25 mouse cellular contexts compared by ENCODE assay signal in genomic region chr14:60189771-60190170, GRCm38 (mm10). TPM values are rescaled to one million over a fixed set of nuclear protein-coding genes. Genes with fewer than 3 reads are reported as not detected.
DNase-seq lines count a peak whose midpoint lies in the region; ATAC-seq and TF ChIP-seq lines count a peak whose summit lies in the region.
"Had no signal": no experiment of that assay in that cellular context is flagged by ENCODE, and none has a peak within 500 bp of the region (broad histone marks: within the 10 kb centered on the region; RNA-seq: fewer than 3 reads in every experiment).

No protein-coding gene starts in this region.

- no peak overlapping the region for H3K27ac ChIP-seq in forebrain, postnatal 0 days (ENCODE audit: low read depth, low read length)
- no peak overlapping the region for H3K27ac ChIP-seq in forebrain, embryonic 13.5 days
- H3K27ac ChIP-seq in heart, embryonic 14.5 days (replicated peaks in 1 of 2; ENCODE audit: control insufficient read depth in 1 of 2, insufficient read depth in 1 of 2, low read depth in 2 of 2, low read length in 2 of 2) = peak overlapping the region; percentile 73 to 81
- H3K27ac ChIP-seq: forebrain, embryonic 12.5 days; hindbrain, embryonic 13.5 days; kidney, embryonic 15.5 days; limb, embryonic 13.5 days; liver, embryonic 13.5 days; midbrain, embryonic 12.5 days; neural tube, embryonic 15.5 days had no signal

- no peak overlapping the region for H3K4me2 ChIP-seq in forebrain, postnatal 0 days (ENCODE audit: low read depth)
- H3K4me2 ChIP-seq in forebrain, embryonic 13.5 days = no peak overlapping the region
- H3K4me2 ChIP-seq in heart, embryonic 14.5 days (ENCODE audit: low read length) = no peak overlapping the region
- H3K4me2 ChIP-seq: forebrain, embryonic 12.5 days; hindbrain, embryonic 13.5 days; kidney, embryonic 15.5 days; limb, embryonic 13.5 days; liver, embryonic 13.5 days; midbrain, embryonic 12.5 days; neural tube, embryonic 15.5 days had no signal

- no peaks in the 10 kb centered on the region for H3K4me1 ChIP-seq in forebrain, postnatal 0 days (ENCODE audit: insufficient read depth)
- H3K4me1 ChIP-seq in forebrain, embryonic 13.5 days = no peaks in the 10 kb centered on the region
- peaks cover 10 to 22% of the 10 kb centered on the region in 2 experiments for H3K4me1 ChIP-seq in heart, embryonic 14.5 days (ENCODE audit: control insufficient read depth in 2 of 2, insufficient read depth in 2 of 2, low read length in 2 of 2)
- H3K4me1 ChIP-seq: forebrain, embryonic 12.5 days; hindbrain, embryonic 13.5 days; kidney, embryonic 15.5 days; limb, embryonic 13.5 days; liver, embryonic 13.5 days; midbrain, embryonic 12.5 days; neural tube, embryonic 15.5 days had no signal

- no peak overlapping the region for H3K9ac ChIP-seq in forebrain, postnatal 0 days
- H3K9ac ChIP-seq in forebrain, embryonic 13.5 days = no peak overlapping the region
- H3K9ac ChIP-seq in heart, embryonic 14.5 days (ENCODE audit: low read length) = no peak overlapping the region
- H3K9ac ChIP-seq: forebrain, embryonic 12.5 days; hindbrain, embryonic 13.5 days; kidney, embryonic 15.5 days; limb, embryonic 13.5 days; liver, embryonic 13.5 days; midbrain, embryonic 12.5 days; neural tube, embryonic 15.5 days had no signal

- no peak for DNase-seq in forebrain, postnatal 0 days
- DNase-seq in retina, postnatal 1 day = peak; percentile 32
- no peak for DNase-seq in retina, embryonic 14.5 days (ENCODE audit: low spot score)
- peak; percentile 27 for DNase-seq in telencephalon, adult 2 months (ENCODE audit: low read depth, low spot score)
- no peak for DNase-seq in spleen, adult 18-20 months
- DNase-seq: adrenal gland, postnatal 14 days; cerebellum, adult 9-10 months; kidney, adult 11 months; kidney, postnatal 36 days; layer of hippocampus, adult 9-11 months; liver, embryonic 13.5 days; lung, adult 2 months; lung, postnatal 14 days; right cerebral cortex, postnatal 14 days; thymus, postnatal 36 days had no signal

- no peak overlapping the region for H3K4me3 ChIP-seq in forebrain, postnatal 0 days (ENCODE audit: low read depth, low read length)
- no peak overlapping the region for H3K4me3 ChIP-seq in forebrain, embryonic 13.5 days
- H3K4me3 ChIP-seq in heart, embryonic 14.5 days (ENCODE audit: control insufficient read depth in 1 of 2, insufficient read depth in 1 of 2, low read depth in 1 of 2, low read length in 2 of 2) = no peak overlapping the region
- H3K4me3 ChIP-seq: forebrain, embryonic 12.5 days; hindbrain, embryonic 13.5 days; kidney, embryonic 15.5 days; limb, embryonic 13.5 days; liver, embryonic 13.5 days; midbrain, embryonic 12.5 days; neural tube, embryonic 15.5 days had no signal

- H3K27me3 ChIP-seq in forebrain, postnatal 0 days (ENCODE audit: insufficient read depth, low read length) = no peaks in the 10 kb centered on the region
- no peaks in the 10 kb centered on the region for H3K27me3 ChIP-seq in forebrain, embryonic 13.5 days
- no peaks in the 10 kb centered on the region for H3K27me3 ChIP-seq in heart, embryonic 14.5 days (ENCODE audit: control insufficient read depth, insufficient read depth, low read length)
- H3K27me3 ChIP-seq: forebrain, embryonic 12.5 days; hindbrain, embryonic 13.5 days; kidney, embryonic 15.5 days; liver, embryonic 13.5 days; midbrain, embryonic 12.5 days; neural tube, embryonic 15.5 days had no signal

- ATAC-seq in forebrain, postnatal 0 days = peak; percentile 29; the same call in 1 of the 2 replicates
- no peak for ATAC-seq in forebrain, embryonic 13.5 days
- ATAC-seq in heart, embryonic 14.5 days (ENCODE audit: insufficient number of reproducible peaks, insufficient read depth, low FRiP score, low read depth) = peak; percentile 71
- ATAC-seq in activated CD4-positive, CD25-positive, alpha-beta regulatory T cell, adult 4 months = no peak

- H3K36me3 ChIP-seq in forebrain, postnatal 0 days (ENCODE audit: insufficient read depth) = no peaks in the 10 kb centered on the region
- H3K36me3 ChIP-seq in forebrain, embryonic 13.5 days (ENCODE audit: poor library complexity, severe bottlenecking) = no peaks in the 10 kb centered on the region
- no peaks in the 10 kb centered on the region for H3K36me3 ChIP-seq in heart, embryonic 14.5 days (ENCODE audit: control insufficient read depth, insufficient read depth, low read length)
- H3K36me3 ChIP-seq: forebrain, embryonic 12.5 days; G1E; hindbrain, embryonic 13.5 days; kidney, embryonic 15.5 days; limb, embryonic 13.5 days; liver, embryonic 13.5 days; midbrain, embryonic 12.5 days; neural tube, embryonic 15.5 days had no signal

- no peaks in the 10 kb centered on the region for H3K9me3 ChIP-seq in forebrain, postnatal 0 days (ENCODE audit: low read length)
- H3K9me3 ChIP-seq in forebrain, embryonic 13.5 days (replicated peaks) = peaks cover 4% of the 10 kb centered on the region; the same call in 1 of the 2 replicates
- no peaks in the 10 kb centered on the region for H3K9me3 ChIP-seq in heart, embryonic 14.5 days (ENCODE audit: control insufficient read depth, low read length)
- H3K9me3 ChIP-seq: forebrain, embryonic 12.5 days; hindbrain, embryonic 13.5 days; kidney, embryonic 15.5 days; limb, embryonic 13.5 days; liver, embryonic 13.5 days; midbrain, embryonic 12.5 days; neural tube, embryonic 15.5 days had no signal

- WGBS in forebrain, postnatal 0 days = 56% methylated on average over 5 of the region's 5 CpGs
- WGBS in forebrain, embryonic 13.5 days = 85% methylated on average over 5 of the region's 5 CpGs
- WGBS in heart, embryonic 14.5 days = 25% methylated on average over 5 of the region's 5 CpGs

- no peak for TF ChIP-seq CTCF in forebrain, postnatal 0 days (IDR thresholded peaks at IDR 0.05; ENCODE audit: low read depth)

RNA-seq across cellular contexts. Expression of gene Atp8a2, which starts 7.2 kb away (rescaled TPM):
- total RNA-seq in forebrain, postnatal 0 days (2014; rRNA removed) = 33.6 and 41.9 TPM in 2 replicates
- 18.3 and 38.0 TPM in 2 replicates for polyA plus RNA-seq in forebrain, postnatal 0 days (2015; fragmentation: Nextera tagmentation; extraction: Ambion mirVana)
- 16.9 and 19.5 TPM in 2 replicates for polyA plus RNA-seq in forebrain, embryonic 13.5 days (2015; fragmentation: Nextera tagmentation; extraction: Ambion mirVana)
- polyA plus RNA-seq in heart, embryonic 14.5 days (2014; fragmentation: Nextera tagmentation; extraction: Ambion mirVana) = 9.0 and 10.5 TPM in 2 replicates
- 1 to 10 TPM; 1.0 to 1.5 TPM for polyA plus RNA-seq in activated CD4-positive, CD25-positive, alpha-beta regulatory T cell, adult 4 months (2017; shearing (Covaris generic))
- polyA plus RNA-seq: G1E had no signal

Comparison
In these comparisons a context has a peak if more than half of its experiments do, and no peak if none do; other contexts are left out.
1. ATAC-seq: peak in forebrain, postnatal 0 days (single experiment) and heart, embryonic 14.5 days (single experiment); none in forebrain, embryonic 13.5 days (single experiment) and activated CD4-positive, CD25-positive, alpha-beta regulatory T cell, adult 4 months (single experiment).
2. DNase-seq: peak in retina, postnatal 1 day (single experiment) and telencephalon, adult 2 months (single experiment); none in forebrain, postnatal 0 days (single experiment), retina, embryonic 14.5 days (single experiment) and spleen, adult 18-20 months (0 of 2).
3. H3K27ac ChIP-seq: peak in heart, embryonic 14.5 days (2 of 2); none in forebrain, postnatal 0 days (single experiment) and forebrain, embryonic 13.5 days (single experiment).